Mouse (Mus musculus) midbrain, embryonic 15.5 days (tissue): ENCODE results near the gene Lrrc8d. TPM values are rescaled to one million over a fixed set of nuclear protein-coding genes. Genes with fewer than 3 reads are reported as not detected.

Source experiments
- ATAC-seq: fragments of 200-750 bp; cut with Nextera tagmentation; replicated peaks from 2 replicates; pipeline ENCODE4 v1.8.0; 2017; ENCODE audit warnings: moderate TSS enrichment
- H3K27ac ChIP-seq: fragments of 300-500 bp; sonication (generic); 2 replicates; pipeline ENCODE4 v1.5.1; 2015; ENCODE audit warnings: mild to moderate bottlenecking, inconsistent platforms
- H3K27me3 ChIP-seq: fragments of 300-500 bp; sonication (generic); replicated peaks from 2 replicates; pipeline ENCODE4 v1.6.1; 2015; ENCODE audit warnings: inconsistent platforms
- H3K36me3 ChIP-seq: fragments of 300-500 bp; sonication (generic); replicated peaks from 2 replicates; pipeline ENCODE4 v1.6.1; 2015; ENCODE audit warnings: inconsistent platforms
- H3K4me1 ChIP-seq: fragments of 300-500 bp; sonication (generic); 2 replicates; pipeline ENCODE4 v1.6.1; 2015; ENCODE audit warnings: inconsistent platforms
- H3K4me2 ChIP-seq: fragments of 300-500 bp; sonication (generic); 2 replicates; pipeline ENCODE4 v1.6.1; 2015; ENCODE audit warnings: inconsistent platforms, mild to moderate bottlenecking, moderate library complexity
- H3K4me3 ChIP-seq: fragments of 300-500 bp; sonication (generic); 2 replicates; pipeline ENCODE4 v1.5.1; 2015; ENCODE audit warnings: mild to moderate bottlenecking, inconsistent platforms
- H3K9ac ChIP-seq: fragments of 300-500 bp; sonication (generic); 2 replicates; pipeline ENCODE4 v1.6.1; 2015; ENCODE audit warnings: mild to moderate bottlenecking, inconsistent platforms
- H3K9me3 ChIP-seq: fragments of 300-500 bp; sonication (generic); 2 replicates; pipeline ENCODE4 v1.6.1; 2016; ENCODE audit warnings: inconsistent platforms
- WGBS: fragments of 180-500 bp; shearing (Covaris S2); methylation state at CpG from one replicate; pipeline ENCODE4 v1.1.7; 2015; ENCODE audit warnings: mixed read lengths; 5-methylcytosine and 5-hydroxymethylcytosine counted together
- polyA plus RNA-seq: library from polyadenylated mRNA; unstranded; fragments of >200 nt; fragmentation: Nextera tagmentation; extraction: Ambion mirVana; gene quantifications from 2 replicates; pipeline ENCODE4 v1.2.1, GENCODE M21; 2015

Gene Lrrc8d
- polyA plus RNA-seq, 1 experiment from 2014 or later: 37.1 TPM

DNA sequence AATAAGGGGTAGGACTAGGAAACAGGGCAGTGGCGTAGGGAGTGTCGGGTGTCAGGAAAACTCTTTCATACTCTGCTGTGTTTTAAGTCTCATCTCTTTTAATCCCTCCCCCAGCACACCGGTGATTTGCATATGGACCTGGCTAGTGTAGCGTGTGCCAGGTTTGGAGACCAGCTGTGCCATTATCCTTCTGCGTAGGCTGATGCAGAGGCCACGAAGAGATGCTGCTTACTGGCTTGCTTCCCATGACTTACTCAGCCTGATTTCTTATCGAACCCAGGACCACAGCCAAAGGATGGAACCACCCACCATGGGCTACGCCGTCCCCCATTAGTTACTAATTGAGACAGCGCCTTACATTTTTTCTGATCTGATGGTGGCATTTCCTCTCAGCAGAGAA lies 64.6 kb downstream of the Lrrc8d start:
- no peak for ATAC-seq
- no peaks in the 10 kb centered on the region for H3K9me3 ChIP-seq
- H3K4me2 ChIP-seq: no peak overlapping the region
- H3K27me3 ChIP-seq: no peaks in the 10 kb centered on the region
- no peak overlapping the region for H3K27ac ChIP-seq
- no peaks in the 10 kb centered on the region for H3K36me3 ChIP-seq
- no peak overlapping the region for H3K4me3 ChIP-seq
- 66% methylated on average over 10 of the region's 10 CpGs for WGBS
- peaks cover 45% of the 10 kb centered on the region for H3K4me1 ChIP-seq
- no peak overlapping the region for H3K9ac ChIP-seq

GRCm38 (mm10) chr5:105765386-105765785 lies 65.6 kb downstream of the Lrrc8d start:
- Histone ChIP-seq H3K4me3 (no peak overlapping the region), H3K4me1 (peaks cover 45% of the 10 kb centered on the region)

GRCm38 (mm10) chr5:105776368-105776767 lies 76.6 kb downstream of the Lrrc8d start:
- H3K4me3 ChIP-seq: no peak overlapping the region
- peaks cover 8% of the 10 kb centered on the region for H3K4me1 ChIP-seq
- 62% methylated on average over 5 of the region's 5 CpGs for WGBS
- H3K27ac ChIP-seq: peak overlapping the region; percentile 56
- no peaks in the 10 kb centered on the region for H3K36me3 ChIP-seq
- H3K9ac ChIP-seq: no peak overlapping the region
- no peak overlapping the region for H3K4me2 ChIP-seq
- ATAC-seq: peak; percentile 44; the same call in 1 of the 2 replicates
- no peaks in the 10 kb centered on the region for H3K9me3 ChIP-seq
- no peaks in the 10 kb centered on the region for H3K27me3 ChIP-seq

More at GRCm38 (mm10) chr5:105765386-105765785, 65.6 kb downstream of the Lrrc8d start:
- ATAC-seq: no peak
- Histone ChIP-seq H3K9me3 (no peaks in the 10 kb centered on the region), H3K27ac (no peak overlapping the region), H3K4me2 (no peak overlapping the region), H3K27me3 (no peaks in the 10 kb centered on the region), H3K36me3 (no peaks in the 10 kb centered on the region), H3K9ac (no peak overlapping the region)
- 87% methylated on average over 5 of the region's 5 CpGs for WGBS

GRCm38 (mm10) chr5:105776978-105777593 lies 77.3 kb downstream of the Lrrc8d start:
- Histone ChIP-seq H3K4me3 (no peak overlapping the region), H3K9me3 (no peaks in the 10 kb centered on the region), H3K4me1 (peaks cover 8% of the 10 kb centered on the region), H3K36me3 (no peaks in the 10 kb centered on the region), H3K4me2 (no peak overlapping the region), H3K27ac (peak overlapping the region; percentile 56), H3K27me3 (no peaks in the 10 kb centered on the region), H3K9ac (no peak overlapping the region)
- ATAC-seq: 0 out of 2 replicates have a peak, but pooled peaks have one; percentile 5
- WGBS: 37% methylated on average over 12 of the region's 12 CpGs

DNA sequence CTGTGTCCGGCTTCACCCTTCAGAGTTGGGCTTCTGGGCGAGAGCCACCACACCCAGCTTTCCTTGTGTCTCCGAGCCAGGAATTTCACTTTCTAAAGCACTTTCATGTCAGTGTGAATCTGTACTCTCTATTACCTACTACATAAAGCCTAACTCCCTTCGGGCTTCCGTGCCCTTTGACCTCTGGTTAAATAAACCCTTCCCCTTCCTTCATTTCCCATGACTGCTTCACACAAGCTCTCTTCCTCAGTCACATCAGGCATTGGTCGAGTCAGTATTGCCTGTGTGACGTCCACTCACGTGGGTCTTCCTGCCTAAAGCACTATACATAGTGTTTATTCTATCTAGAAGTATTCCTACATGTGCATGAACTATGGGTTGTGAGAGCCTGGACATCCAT lies 77.9 kb downstream of the Lrrc8d start:
- Histone ChIP-seq H3K27ac (no peak overlapping the region), H3K36me3 (no peaks in the 10 kb centered on the region), H3K9ac (no peak overlapping the region), H3K4me1 (peaks cover 8% of the 10 kb centered on the region), H3K27me3 (no peaks in the 10 kb centered on the region), H3K9me3 (no peaks in the 10 kb centered on the region), H3K4me3 (no peak overlapping the region), H3K4me2 (no peak overlapping the region)
- no peak for ATAC-seq
- WGBS: 51% methylated on average over 8 of the region's 8 CpGs

DNA sequence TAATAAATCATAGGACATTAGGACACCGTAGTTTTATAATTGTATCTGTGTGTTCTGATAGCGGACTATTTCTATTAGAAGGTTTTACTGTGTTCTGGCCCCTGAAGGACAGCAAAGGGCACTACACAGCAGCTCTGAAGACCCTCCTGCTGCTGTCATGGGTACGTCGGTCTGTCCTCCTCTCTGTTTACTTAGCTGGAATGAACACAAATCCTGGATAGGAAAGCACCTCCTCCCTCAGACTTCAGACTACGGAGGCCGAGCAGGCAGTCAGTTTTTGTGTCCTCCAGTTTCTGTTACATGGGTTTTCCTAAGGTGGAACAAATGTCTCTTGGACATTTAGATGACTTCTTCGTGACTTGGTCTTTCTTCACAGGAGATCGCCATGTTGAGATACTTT lies 78.4 kb downstream of the Lrrc8d start:
- Histone ChIP-seq H3K36me3 (no peaks in the 10 kb centered on the region), H3K9ac (no peak overlapping the region), H3K4me3 (no peak overlapping the region), H3K4me1 (peaks cover 8% of the 10 kb centered on the region), H3K9me3 (no peaks in the 10 kb centered on the region), H3K4me2 (no peak overlapping the region), H3K27me3 (no peaks in the 10 kb centered on the region), H3K27ac (no peak overlapping the region)
- ATAC-seq: no peak
- WGBS: 77% methylated on average over 8 of the region's 8 CpGs

GRCm38 (mm10) chr5:105778723-105779122 lies 79.0 kb downstream of the Lrrc8d start:
- peaks cover 8% of the 10 kb centered on the region for H3K4me1 ChIP-seq
- H3K27me3 ChIP-seq: no peaks in the 10 kb centered on the region
- no peaks in the 10 kb centered on the region for H3K9me3 ChIP-seq
- H3K36me3 ChIP-seq: no peaks in the 10 kb centered on the region
- no peak for ATAC-seq
- no peak overlapping the region for H3K4me2 ChIP-seq
- no peak overlapping the region for H3K9ac ChIP-seq
- WGBS: 66% methylated on average over 3 of the region's 3 CpGs
- no peak overlapping the region for H3K27ac ChIP-seq
- H3K4me3 ChIP-seq: no peak overlapping the region

- no peak overlapping the region for H3K4me2 ChIP-seq
- H3K27ac ChIP-seq: no peak overlapping the region
- H3K9ac ChIP-seq: no peak overlapping the region
- WGBS: 89% methylated on average over 5 of the region's 5 CpGs
- no peak overlapping the region for H3K4me3 ChIP-seq
- no peaks in the 10 kb centered on the region for H3K36me3 ChIP-seq
- no peak for ATAC-seq
- no peaks in the 10 kb centered on the region for H3K9me3 ChIP-seq
- H3K4me1 ChIP-seq: peaks cover 8% of the 10 kb centered on the region
- no peaks in the 10 kb centered on the region for H3K27me3 ChIP-seq
Observed at GRCm38 (mm10) chr5:105779331-105779730, 79.6 kb downstream of the Lrrc8d start.

DNA sequence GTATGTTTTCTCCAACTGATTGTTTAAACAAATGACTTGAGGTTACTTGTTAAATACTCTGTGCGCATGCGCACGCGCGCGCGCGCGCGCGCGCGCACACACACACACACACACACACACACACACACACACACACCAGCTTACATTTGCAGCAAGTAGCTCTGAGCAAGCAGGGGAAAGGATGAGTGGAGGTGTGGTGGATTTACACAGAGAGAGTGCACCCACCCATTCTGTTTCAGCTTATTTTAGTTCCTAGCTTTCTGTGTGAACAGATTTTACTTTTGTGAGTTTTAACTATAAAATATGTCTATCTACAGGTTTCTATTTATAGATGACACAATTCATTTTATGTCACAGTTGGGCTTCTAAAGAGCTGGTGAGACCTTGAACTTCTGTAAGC lies 84.1 kb downstream of the Lrrc8d start:
- Histone ChIP-seq H3K27ac (no peak overlapping the region), H3K27me3 (no peaks in the 10 kb centered on the region), H3K36me3 (no peaks in the 10 kb centered on the region), H3K9me3 (no peaks in the 10 kb centered on the region), H3K4me1 (peaks cover 20% of the 10 kb centered on the region; the same call in 1 of the 2 replicates), H3K9ac (no peak overlapping the region), H3K4me2 (no peak overlapping the region), H3K4me3 (no peak overlapping the region)
- no peak for ATAC-seq
- 97% methylated on average over 13 of the region's 13 CpGs for WGBS

- Histone ChIP-seq H3K4me3 (no peak overlapping the region), H3K27me3 (no peaks in the 10 kb centered on the region), H3K4me2 (no peak overlapping the region), H3K36me3 (no peaks in the 10 kb centered on the region), H3K27ac (no peak overlapping the region), H3K9me3 (no peaks in the 10 kb centered on the region), H3K9ac (no peak overlapping the region), H3K4me1 (peaks cover 23% of the 10 kb centered on the region; the same call in 1 of the 2 replicates)
- 91% methylated on average over 10 of the region's 10 CpGs for WGBS
- no peak for ATAC-seq
Observed at GRCm38 (mm10) chr5:105784724-105785123, 85.0 kb downstream of the Lrrc8d start.

GRCm38 (mm10) chr5:105787577-105787976 lies 87.8 kb downstream of the Lrrc8d start:
- no peaks in the 10 kb centered on the region for H3K9me3 ChIP-seq
- no peak for ATAC-seq
- no peaks in the 10 kb centered on the region for H3K27me3 ChIP-seq
- H3K4me1 ChIP-seq: peaks cover 32% of the 10 kb centered on the region
- H3K4me3 ChIP-seq: no peak overlapping the region
- no peak overlapping the region for H3K4me2 ChIP-seq
- 64% methylated on average over 10 of the region's 10 CpGs for WGBS
- no peaks in the 10 kb centered on the region for H3K36me3 ChIP-seq
- no peak overlapping the region for H3K27ac ChIP-seq
- H3K9ac ChIP-seq: no peak overlapping the region

- no peak overlapping the region for H3K9ac ChIP-seq
- ATAC-seq: no peak
- no peaks in the 10 kb centered on the region for H3K36me3 ChIP-seq
- peaks cover 43% of the 10 kb centered on the region for H3K4me1 ChIP-seq
- no peak overlapping the region for H3K4me3 ChIP-seq
- no peak overlapping the region for H3K4me2 ChIP-seq
- H3K9me3 ChIP-seq: no peaks in the 10 kb centered on the region
- no peak overlapping the region for H3K27ac ChIP-seq
- WGBS: 80% methylated on average over 5 of the region's 5 CpGs
- no peaks in the 10 kb centered on the region for H3K27me3 ChIP-seq
Observed at GRCm38 (mm10) chr5:105789801-105790200, 90.0 kb downstream of the Lrrc8d start.

- peaks cover 32% of the 10 kb centered on the region for H3K4me1 ChIP-seq
- WGBS: 21% methylated on average over 8 of the region's 8 CpGs
- no peaks in the 10 kb centered on the region for H3K27me3 ChIP-seq
- peak overlapping the region; percentile 60 for H3K27ac ChIP-seq
- no peaks in the 10 kb centered on the region for H3K36me3 ChIP-seq
- H3K9ac ChIP-seq: peak overlapping the region; percentile 38; the same call in 1 of the 2 replicates
- H3K4me3 ChIP-seq: no peak overlapping the region
- no peaks in the 10 kb centered on the region for H3K9me3 ChIP-seq
- peak overlapping the region; percentile 34 for H3K4me2 ChIP-seq
- peak; percentile 73 for ATAC-seq
Observed at GRCm38 (mm10) chr5:105792331-105792801, 92.6 kb downstream of the Lrrc8d start.
